Mouse (Mus musculus) intestine, embryonic 16.5 days (tissue): ENCODE measurements at regions not wholly inside any gene's neighbourhood (a gene's known extent, or its start where the extent isn't known, plus 50 kb on each side); places are given as distances from the start of the nearest gene placed in this dataset.
"Not testable (repeated sequence)": the region's sequence is repeated elsewhere in the genome, so short reads cannot be mapped to it uniquely, and the experiment has no call there.

Source experiments
- ATAC-seq: fragments of 200-750 bp; cut with Nextera tagmentation; 2 replicates; pipeline ENCODE4 v1.8.0; 2017; ENCODE audit warnings: moderate TSS enrichment, moderate library complexity
- H3K27ac ChIP-seq: fragments of 300-500 bp; sonication (generic); 2 replicates; pipeline ENCODE4 v1.5.1; 2014; ENCODE audit warnings: mild to moderate bottlenecking, low read length
- H3K27me3 ChIP-seq: fragments of 300-500 bp; sonication (generic); replicated peaks from 2 replicates; pipeline ENCODE4 v1.6.1; 2014; ENCODE audit warnings: low read length, control low read depth, mixed read lengths; ENCODE audit not compliant: control insufficient read depth, insufficient read depth
- H3K36me3 ChIP-seq: fragments of 300-500 bp; sonication (generic); 2 replicates; pipeline ENCODE4 v1.6.1; 2014; ENCODE audit warnings: low read length, control low read depth; ENCODE audit not compliant: control insufficient read depth, insufficient read depth
- H3K4me1 ChIP-seq: fragments of 300-500 bp; sonication (generic); 2 replicates; pipeline ENCODE4 v1.6.1; 2014; ENCODE audit warnings: low read length, control low read depth, mixed read lengths; ENCODE audit not compliant: control insufficient read depth, insufficient read depth
- H3K4me2 ChIP-seq: fragments of 300-500 bp; sonication (generic); 2 replicates; pipeline ENCODE4 v1.6.1; 2014; ENCODE audit warnings: low read depth, low read length, control low read depth
- H3K4me3 ChIP-seq: fragments of 300-500 bp; sonication (generic); 2 replicates; pipeline ENCODE4 v1.5.1; 2014; ENCODE audit warnings: mild to moderate bottlenecking, low read length
- H3K9ac ChIP-seq: fragments of 300-500 bp; sonication (generic); 2 replicates; pipeline ENCODE4 v1.6.1; 2014; ENCODE audit warnings: low read depth, low read length
- H3K9me3 ChIP-seq: fragments of 300-500 bp; sonication (generic); 2 replicates; pipeline ENCODE4 v1.6.1; 2016; ENCODE audit warnings: low read length, control low read depth; ENCODE audit not compliant: control insufficient read depth
- WGBS: fragments of 180-500 bp; shearing (Covaris S2); extraction: QIAGEN DNeasy Blood & Tissue Kit; methylation state at CpG from one replicate; pipeline ENCODE4 v1.1.7; 2014; 5-methylcytosine and 5-hydroxymethylcytosine counted together

- peak; percentile 84 for ATAC-seq
- Histone ChIP-seq H3K36me3 (no peaks in the 10 kb centered on the region), H3K27ac (no peak overlapping the region), H3K9me3 (no peaks in the 10 kb centered on the region), H3K27me3 (no peaks in the 10 kb centered on the region), H3K9ac (no peak overlapping the region), H3K4me2 (peak overlapping the region; percentile 22; the same call in 1 of the 2 replicates), H3K4me3 (no peak overlapping the region), H3K4me1 (no peaks in the 10 kb centered on the region)
- WGBS: 54% methylated on average over 9 of the region's 9 CpGs
Measured at GRCm38 (mm10) chr13:45173139-45173538, 94.6 kb downstream of the Gm9817 start.

DNA sequence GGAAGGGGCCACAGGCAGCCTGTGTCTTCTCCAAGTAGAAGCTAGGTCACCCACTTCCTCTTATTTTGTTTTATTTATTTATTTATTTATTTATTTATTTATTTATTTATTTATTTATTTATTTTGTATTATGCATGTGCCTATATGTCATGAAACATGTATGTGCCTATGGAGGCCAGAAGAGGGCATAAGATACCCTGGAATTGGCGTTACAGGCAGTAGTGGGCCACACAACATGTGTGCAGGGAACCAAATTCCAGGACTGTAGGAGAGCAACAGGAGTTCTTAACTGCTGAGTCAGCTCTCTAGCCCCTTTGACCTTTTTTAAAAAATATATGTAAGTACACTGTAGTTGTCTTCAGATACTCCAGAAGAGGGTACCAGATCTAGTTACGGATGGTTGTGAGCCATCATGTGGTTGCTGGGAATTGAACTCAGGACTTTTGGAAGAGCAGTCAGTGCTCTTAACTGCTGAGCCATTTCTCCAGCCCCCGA is 97.3 kb downstream of the Gm9817 start:
- not testable (repeated sequence) for H3K9ac ChIP-seq, H3K4me1 ChIP-seq, H3K27me3 ChIP-seq, H3K9me3 ChIP-seq, H3K4me2 ChIP-seq, H3K36me3 ChIP-seq, H3K4me3 ChIP-seq, H3K27ac ChIP-seq, ATAC-seq
- 96% methylated on average over 3 of the region's 3 CpGs for WGBS

DNA sequence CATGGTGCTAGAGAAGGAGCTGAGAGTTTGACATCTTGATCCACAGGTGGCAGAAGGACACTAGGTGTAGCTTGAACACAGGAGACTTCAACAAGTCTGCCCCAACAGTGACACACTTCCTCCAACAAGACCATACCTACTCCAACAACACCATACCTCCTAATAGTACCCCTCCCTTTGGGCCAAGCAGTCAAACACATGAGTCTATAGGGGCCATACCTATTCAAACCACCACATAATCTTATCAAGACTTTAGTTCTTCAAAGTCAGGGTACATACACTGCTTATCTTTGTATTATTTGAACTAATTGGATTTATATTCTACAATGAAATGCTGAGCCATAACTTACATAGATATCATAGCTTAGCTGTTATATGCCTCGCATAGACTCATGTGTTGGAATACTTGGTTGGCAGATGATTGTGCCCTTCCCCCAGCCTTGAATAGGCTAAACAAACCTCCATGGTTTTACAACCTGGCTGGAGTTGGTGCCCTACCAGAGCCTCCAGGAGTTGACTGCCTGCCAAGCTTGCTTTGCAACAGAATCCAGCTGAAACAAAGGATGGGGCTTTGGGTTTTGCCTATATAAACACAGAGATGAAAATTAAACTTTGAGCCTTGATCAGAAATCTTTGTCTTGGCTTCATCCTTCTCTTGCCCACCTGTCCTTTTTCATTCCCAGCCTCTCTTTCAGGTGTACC is 103.2 kb downstream of the Gm9817 start:
- no peaks in the 10 kb centered on the region for H3K4me1 ChIP-seq
- no peaks in the 10 kb centered on the region for H3K36me3 ChIP-seq
- H3K9me3 ChIP-seq: no peaks in the 10 kb centered on the region
- H3K4me2 ChIP-seq: no peak overlapping the region
- H3K9ac ChIP-seq: no peak overlapping the region
- no peak for ATAC-seq
- H3K27me3 ChIP-seq: no peaks in the 10 kb centered on the region
- 69% methylated on average over 1 of the region's 1 CpGs for WGBS
- H3K27ac ChIP-seq: no peak overlapping the region
- no peak overlapping the region for H3K4me3 ChIP-seq

- Histone ChIP-seq H3K36me3 (no peaks in the 10 kb centered on the region), H3K4me3 (no peak overlapping the region), H3K27me3 (no peaks in the 10 kb centered on the region), H3K9ac (no peak overlapping the region), H3K27ac (no peak overlapping the region), H3K4me1 (no peaks in the 10 kb centered on the region), H3K4me2 (no peak overlapping the region), H3K9me3 (no peaks in the 10 kb centered on the region)
- ATAC-seq: no peak
- 62% methylated on average over 6 of the region's 6 CpGs for WGBS
Measured at GRCm38 (mm10) chr13:45189389-45189788, 110.9 kb downstream of the Gm9817 start.

- no peaks in the 10 kb centered on the region for H3K4me1 ChIP-seq
- H3K27ac ChIP-seq: no peak overlapping the region
- no peaks in the 10 kb centered on the region for H3K9me3 ChIP-seq
- no peak overlapping the region for H3K4me3 ChIP-seq
- H3K36me3 ChIP-seq: no peaks in the 10 kb centered on the region
- ATAC-seq: no peak
- H3K9ac ChIP-seq: no peak overlapping the region
- 67% methylated on average over 4 of the region's 4 CpGs for WGBS
- H3K27me3 ChIP-seq: no peaks in the 10 kb centered on the region
- no peak overlapping the region for H3K4me2 ChIP-seq
Measured at GRCm38 (mm10) chr13:45190151-45190550, 111.7 kb downstream of the Gm9817 start.

GRCm38 (mm10) chr13:45192079-45192478 is 113.6 kb downstream of the Gm9817 start:
- H3K36me3 ChIP-seq: no peaks in the 10 kb centered on the region
- no peaks in the 10 kb centered on the region for H3K9me3 ChIP-seq
- H3K4me1 ChIP-seq: no peaks in the 10 kb centered on the region
- H3K27me3 ChIP-seq: no peaks in the 10 kb centered on the region
- no peak for ATAC-seq
- no peak overlapping the region for H3K27ac ChIP-seq
- 66% methylated on average over 8 of the region's 8 CpGs for WGBS
- no peak overlapping the region for H3K4me2 ChIP-seq
- no peak overlapping the region for H3K4me3 ChIP-seq
- H3K9ac ChIP-seq: no peak overlapping the region

DNA sequence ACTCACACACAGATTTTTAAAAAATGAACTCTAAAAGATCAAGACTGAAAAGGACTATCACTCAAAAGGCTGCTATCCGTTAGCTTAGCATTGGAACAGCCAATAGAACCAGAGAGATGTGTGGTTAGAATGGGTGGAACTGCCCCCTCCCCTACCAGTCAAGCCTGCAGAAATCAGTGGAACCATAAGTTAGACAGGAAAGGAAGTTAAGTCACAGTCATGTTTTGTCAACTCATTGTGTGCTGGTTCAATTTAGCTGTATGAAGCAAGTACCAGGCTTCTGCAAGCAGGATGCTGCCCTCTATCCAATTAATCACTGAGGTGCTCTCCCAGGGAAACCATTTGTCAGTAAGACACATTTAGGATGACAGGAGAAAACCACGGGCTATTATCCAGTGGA is 117.1 kb downstream of the Gm9817 start:
- no peak overlapping the region for H3K4me2 ChIP-seq
- H3K9ac ChIP-seq: no peak overlapping the region
- H3K9me3 ChIP-seq: no peaks in the 10 kb centered on the region
- WGBS: 77% methylated on average over 2 of the region's 2 CpGs
- no peak overlapping the region for H3K27ac ChIP-seq
- H3K4me1 ChIP-seq: no peaks in the 10 kb centered on the region
- H3K36me3 ChIP-seq: no peaks in the 10 kb centered on the region
- ATAC-seq: no peak
- H3K4me3 ChIP-seq: no peak overlapping the region
- no peaks in the 10 kb centered on the region for H3K27me3 ChIP-seq

DNA sequence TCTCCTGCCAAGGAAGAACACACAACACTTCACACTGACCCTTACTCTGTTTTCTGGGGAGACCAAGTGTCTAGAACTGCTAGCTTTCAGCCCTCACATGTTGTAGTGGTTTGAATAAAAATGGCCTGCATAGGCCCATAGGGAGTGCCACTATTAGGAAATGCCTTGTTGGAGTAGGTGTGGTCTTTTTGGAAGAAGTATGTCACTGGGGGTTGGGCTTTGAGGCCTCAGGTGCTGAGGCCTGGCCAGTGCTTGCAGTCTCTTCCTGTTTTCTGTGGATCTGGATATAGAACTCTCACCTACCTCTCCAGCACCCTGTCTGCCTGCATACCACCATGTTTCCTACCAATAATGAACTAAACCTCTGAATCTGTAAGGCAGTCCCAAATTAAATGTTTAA is 117.9 kb downstream of the Gm9817 start:
- Histone ChIP-seq H3K4me1 (no peaks in the 10 kb centered on the region), H3K9ac (no peak overlapping the region), H3K27ac (no peak overlapping the region), H3K4me3 (no peak overlapping the region), H3K36me3 (no peaks in the 10 kb centered on the region), H3K27me3 (no peaks in the 10 kb centered on the region), H3K9me3 (no peaks in the 10 kb centered on the region), H3K4me2 (no peak overlapping the region)
- no peak for ATAC-seq

DNA sequence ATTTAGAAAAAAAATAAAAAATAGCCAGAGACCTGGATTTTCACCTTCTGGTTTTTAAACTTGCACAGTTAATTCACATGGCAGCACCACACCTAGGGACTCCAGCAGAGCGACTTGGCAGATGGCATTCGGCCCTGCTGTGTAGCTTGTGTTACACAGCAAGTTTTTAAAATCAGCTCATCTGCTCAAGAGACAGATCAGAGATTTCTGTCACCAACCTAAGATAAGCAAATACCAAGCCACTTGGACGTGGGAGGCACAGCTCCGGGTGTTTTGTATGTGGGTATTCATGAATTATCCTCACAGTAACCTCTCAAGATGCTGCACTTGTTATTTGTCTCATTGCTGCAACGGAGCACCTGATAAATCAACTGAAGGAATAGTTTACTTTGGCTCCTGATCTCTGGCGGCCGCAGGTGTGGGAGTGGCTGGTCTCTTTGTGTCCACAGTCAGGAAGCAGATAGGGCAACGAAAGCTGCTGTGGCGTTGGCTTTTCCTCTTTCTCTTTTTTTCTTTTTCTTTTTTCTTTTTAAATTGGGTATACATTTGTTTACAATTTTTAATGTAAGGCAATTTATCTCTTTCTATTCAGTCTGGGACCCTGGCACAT is 122.1 kb downstream of the Gm9817 start:
- H3K27me3 ChIP-seq: no peaks in the 10 kb centered on the region
- no peak overlapping the region for H3K9ac ChIP-seq
- no peaks in the 10 kb centered on the region for H3K9me3 ChIP-seq
- H3K4me2 ChIP-seq: no peak overlapping the region
- WGBS: 42% methylated on average over 9 of the region's 9 CpGs
- no peak for ATAC-seq
- no peaks in the 10 kb centered on the region for H3K36me3 ChIP-seq
- H3K4me1 ChIP-seq: no peaks in the 10 kb centered on the region
- H3K4me3 ChIP-seq: no peak overlapping the region
- no peak overlapping the region for H3K27ac ChIP-seq

GRCm38 (mm10) chr13:45204856-45205255 is 126.4 kb downstream of the Gm9817 start:
- Histone ChIP-seq H3K4me1 (no peaks in the 10 kb centered on the region), H3K4me3 (no peak overlapping the region), H3K27me3 (no peaks in the 10 kb centered on the region), H3K4me2 (no peak overlapping the region), H3K27ac (no peak overlapping the region), H3K9ac (no peak overlapping the region), H3K9me3 (no peaks in the 10 kb centered on the region), H3K36me3 (no peaks in the 10 kb centered on the region)
- no peak for ATAC-seq
- 74% methylated on average over 6 of the region's 6 CpGs for WGBS
